Mouse (Mus musculus) cerebellum, adult 18-20 months (tissue): ENCODE data around the gene Oas1e.
"Not testable (repeated sequence)": the region's sequence is repeated elsewhere in the genome, so short reads cannot be mapped to it uniquely, and the experiment has no call there.

Experiments
- DNase-seq, 2 experiments: peaks; one replicate each; pipeline ENCODE4 v3.0.0; 2021

Oas1e gene

GRCm38 (mm10) chr5:120795480-120796034 lies at the start of gene Oas1e:
TSS of gene Oas1e (minus strand) at chr5:120795530.
- DNase-seq, result not testable (repeated sequence)

- DNase-seq, result peak in 1 of 2 experiments; percentile 10
Observed at GRCm38 (mm10) chr5:120844713-120845112, 49.4 kb upstream of the Oas1e start.

- peak; percentile 57 to 67 for DNase-seq
Observed at GRCm38 (mm10) chr5:120836731-120837585, 41.6 kb upstream of the Oas1e start.

- no peak for DNase-seq
Observed at GRCm38 (mm10) chr5:120833335-120834280, 38.3 kb upstream of the Oas1e start.

GRCm38 (mm10) chr5:120831031-120831430 lies 35.7 kb upstream of the Oas1e start:
- no peak for DNase-seq

- no peak for DNase-seq
Observed at GRCm38 (mm10) chr5:120818999-120819398, 23.7 kb upstream of the Oas1e start.

- peak; percentile 22 to 43 for DNase-seq
Observed at GRCm38 (mm10) chr5:120815949-120816348, 20.6 kb upstream of the Oas1e start.

- no peak for DNase-seq
Observed at GRCm38 (mm10) chr5:120813023-120813422, 17.7 kb upstream of the Oas1e start.

GRCm38 (mm10) chr5:120811951-120812819 lies 16.9 kb upstream of the Oas1e start, which contains the start of gene Oas1c:
TSS of gene Oas1c (minus strand) at chr5:120812514.
- peak; percentile 76 to 87 for DNase-seq

GRCm38 (mm10) chr5:120809171-120809570 lies 13.8 kb upstream of the Oas1e start:
- no peak for DNase-seq

GRCm38 (mm10) chr5:120806458-120806857 lies 11.1 kb upstream of the Oas1e start:
- peak; percentile 44 to 61 for DNase-seq

GRCm38 (mm10) chr5:120803596-120803995 lies 8.3 kb upstream of the Oas1e start:
- no peak for DNase-seq

GRCm38 (mm10) chr5:120798943-120799342 lies 3.6 kb upstream of the Oas1e start:
- not testable (repeated sequence) for DNase-seq

- not testable (repeated sequence) for DNase-seq
Observed at GRCm38 (mm10) chr5:120798147-120798546, 2.8 kb upstream of the Oas1e start.

GRCm38 (mm10) chr5:120793043-120793442 lies 2.3 kb downstream of the Oas1e start:
- DNase-seq, result peak; percentile 36 to 57

- no peak for DNase-seq
Observed at GRCm38 (mm10) chr5:120787042-120787441, 8.3 kb downstream of the Oas1e start.

- no peak for DNase-seq
Observed at GRCm38 (mm10) chr5:120782446-120782845, 12.9 kb downstream of the Oas1e start.

- no peak for DNase-seq
Observed at GRCm38 (mm10) chr5:120781646-120782045, 13.7 kb downstream of the Oas1e start.

GRCm38 (mm10) chr5:120779922-120780321 lies 15.4 kb downstream of the Oas1e start:
- no peak for DNase-seq

GRCm38 (mm10) chr5:120778941-120779340 lies 16.4 kb downstream of the Oas1e start:
- DNase-seq, result no peak

- no peak for DNase-seq
Observed at GRCm38 (mm10) chr5:120777478-120777877, 17.9 kb downstream of the Oas1e start, which contains the start of gene Oas3. TSS of gene Oas3 (minus strand) at chr5:120777661.

- no peak for DNase-seq
Observed at GRCm38 (mm10) chr5:120776801-120777200, 18.5 kb downstream of the Oas1e start.
